Mouse (Mus musculus): Measurements from ENCODE around the gene Mup19.
"Not testable (repeated sequence)": the region's sequence is repeated elsewhere in the genome, so short reads cannot be mapped to it uniquely, and the experiment has no call there.

The Mup19 gene

GRCm38 (mm10) chr4:61782169-61782568 is at the start of gene Mup19:
Gene Mup19, minus strand, starts transcription at chr4:61782269.
- DNase-seq (ENCODE audit: low read depth): not testable (repeated sequence)

DNA sequence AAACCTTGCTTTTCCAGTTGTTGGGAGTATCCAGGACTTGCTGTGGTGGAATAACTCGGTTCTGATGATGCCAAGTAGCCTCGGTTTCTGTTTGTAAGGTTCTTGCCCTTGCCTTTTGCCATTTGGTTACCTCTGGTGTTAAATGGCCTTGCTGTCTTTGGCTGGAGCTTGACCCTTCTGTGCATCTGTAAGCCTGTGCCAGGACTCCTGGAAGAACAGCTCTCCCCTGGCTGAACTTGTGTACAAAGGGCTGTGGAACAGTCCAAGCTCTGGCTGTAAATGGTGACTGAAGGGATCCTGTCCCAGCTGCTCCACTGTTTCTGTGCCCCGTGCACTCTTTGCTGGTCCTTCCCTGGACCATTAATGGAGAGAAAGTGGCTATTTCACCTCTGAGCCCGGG is 47.1 kb upstream of the Mup19 start:
- no peak for DNase-seq (ENCODE audit: low read depth)

- DNase-seq (ENCODE audit: low read depth): no peak
Observed at GRCm38 (mm10) chr4:61823185-61823584, 41.1 kb upstream of the Mup19 start.

DNA sequence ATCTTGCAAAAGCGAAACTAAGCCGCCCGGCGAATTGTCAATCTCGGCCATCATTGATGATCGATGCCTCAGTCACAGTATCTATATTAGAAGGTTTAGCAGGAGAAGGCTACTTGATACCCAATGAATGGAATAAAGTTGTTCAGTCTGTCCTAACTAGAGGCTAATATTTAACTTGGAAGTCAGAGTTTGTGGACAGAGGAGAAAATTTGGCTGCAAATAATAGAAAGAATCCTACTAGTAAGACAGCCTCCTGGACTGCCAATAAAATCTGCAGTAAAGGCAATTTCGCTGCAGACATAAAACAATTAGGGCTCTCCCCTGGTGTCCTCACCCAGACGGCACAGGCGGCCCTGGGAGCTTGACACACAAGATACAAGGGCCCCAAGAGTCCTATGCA is 40.5 kb upstream of the Mup19 start:
- not testable (repeated sequence) for DNase-seq (ENCODE audit: low read depth)

DNA sequence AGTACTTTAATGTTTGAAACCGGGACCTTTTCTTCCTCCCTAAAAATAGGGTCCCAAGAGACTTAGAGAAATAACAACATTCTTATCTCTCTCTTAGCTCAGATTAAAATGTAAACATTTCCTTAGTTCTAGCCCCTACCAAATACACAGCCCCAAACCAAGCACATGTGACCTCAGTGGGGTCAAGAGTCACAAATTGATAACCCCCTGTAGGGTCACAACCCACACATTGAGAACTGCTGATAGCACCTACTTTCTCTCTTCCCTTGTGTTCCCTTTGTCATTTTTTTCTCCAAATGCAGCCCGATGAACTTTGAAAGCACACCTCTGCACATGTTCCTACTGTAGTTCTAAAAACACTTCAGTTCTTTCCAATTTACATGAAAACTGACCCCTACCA is 33.5 kb upstream of the Mup19 start:
- no peak for DNase-seq (ENCODE audit: low read depth)

DNA sequence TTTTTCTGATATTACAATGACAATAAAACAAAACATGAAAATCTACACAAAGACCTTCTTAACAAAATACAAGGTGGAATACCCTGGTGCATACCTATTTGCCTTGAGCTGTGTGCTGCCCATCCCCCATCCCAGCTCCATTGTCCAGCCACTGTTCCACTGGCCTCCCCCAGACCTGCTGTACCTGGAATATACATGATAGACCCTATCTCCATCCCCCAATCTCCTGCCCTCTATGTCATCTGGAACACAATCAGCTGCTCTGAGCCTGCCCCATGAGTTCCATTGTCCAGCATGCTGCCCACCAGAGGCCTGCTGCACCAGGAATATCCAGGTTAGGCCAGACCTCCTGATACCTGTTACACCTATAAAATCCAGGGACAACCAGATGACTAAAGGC is 31.4 kb upstream of the Mup19 start:
- DNase-seq (ENCODE audit: low read depth): no peak

GRCm38 (mm10) chr4:61811193-61811592 is 29.1 kb upstream of the Mup19 start:
- DNase-seq (ENCODE audit: low read depth): peak; percentile 16

- not testable (repeated sequence) for DNase-seq (ENCODE audit: low read depth)
Observed at GRCm38 (mm10) chr4:61808926-61809325, 26.9 kb upstream of the Mup19 start.

- not testable (repeated sequence) for DNase-seq (ENCODE audit: low read depth)
Observed at GRCm38 (mm10) chr4:61789699-61790098, 7.6 kb upstream of the Mup19 start.

DNA sequence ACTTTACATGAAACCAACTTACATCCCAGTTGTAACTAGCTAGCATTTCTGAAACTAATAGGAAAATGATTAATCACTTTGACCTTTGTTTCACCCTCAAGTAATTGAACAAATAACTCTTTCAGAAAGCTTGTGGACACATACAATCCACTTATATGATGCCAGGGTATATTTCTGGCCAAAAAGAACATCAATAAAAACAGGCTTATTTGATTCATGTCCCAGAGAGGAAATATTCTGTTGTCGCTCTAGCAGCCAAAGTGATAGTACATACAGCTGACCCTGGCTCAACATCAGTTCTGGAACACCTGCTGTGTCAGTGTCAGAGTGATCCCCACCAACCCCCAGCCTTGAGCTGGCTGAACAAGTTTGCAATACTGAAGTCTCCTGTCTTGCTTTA is 2.2 kb upstream of the Mup19 start:
- DNase-seq (ENCODE audit: low read depth): not testable (repeated sequence)
